Mouse (Mus musculus) neural tube, embryonic 15.5 days (tissue): ENCODE results near the gene Wbp2nl. TPM values are rescaled to one million over a fixed set of nuclear protein-coding genes. Genes with fewer than 3 reads are reported as not detected.

Experiments
- ATAC-seq: fragments of 200-750 bp; cut with Nextera tagmentation; 2 replicates; pipeline ENCODE4 v1.8.0; 2017; ENCODE audit warnings: mild to moderate bottlenecking, moderate TSS enrichment, moderate library complexity; ENCODE audit not compliant: low FRiP score
- H3K27ac ChIP-seq: fragments of 300-500 bp; sonication (generic); replicated peaks from 2 replicates; pipeline ENCODE4 v1.5.1; 2015; ENCODE audit warnings: mild to moderate bottlenecking, inconsistent platforms
- H3K27me3 ChIP-seq: fragments of 300-500 bp; sonication (generic); replicated peaks from 2 replicates; pipeline ENCODE4 v1.6.1; 2015; ENCODE audit warnings: inconsistent platforms
- H3K36me3 ChIP-seq: fragments of 300-500 bp; sonication (generic); 2 replicates; pipeline ENCODE4 v1.6.1; 2015; ENCODE audit warnings: inconsistent platforms
- H3K4me1 ChIP-seq: fragments of 300-500 bp; sonication (generic); 2 replicates; pipeline ENCODE4 v1.6.1; 2015; ENCODE audit warnings: inconsistent platforms
- H3K4me2 ChIP-seq: fragments of 300-500 bp; sonication (generic); 2 replicates; pipeline ENCODE4 v1.6.1; 2015; ENCODE audit warnings: inconsistent platforms, mild to moderate bottlenecking, moderate library complexity
- H3K4me3 ChIP-seq: fragments of 300-500 bp; sonication (generic); replicated peaks from 2 replicates; pipeline ENCODE4 v1.5.1; 2015; ENCODE audit warnings: mild to moderate bottlenecking, inconsistent platforms
- H3K9ac ChIP-seq: fragments of 300-500 bp; sonication (generic); replicated peaks from 2 replicates; pipeline ENCODE4 v1.6.1; 2015; ENCODE audit warnings: mild to moderate bottlenecking, inconsistent platforms
- H3K9me3 ChIP-seq: fragments of 300-500 bp; sonication (generic); replicated peaks from 2 replicates; pipeline ENCODE4 v1.6.1; 2016; ENCODE audit warnings: inconsistent platforms
- WGBS: fragments of 180-500 bp; shearing (Covaris S2); methylation state at CpG from one replicate; pipeline ENCODE4 v1.1.7; 2015; ENCODE audit warnings: mixed read lengths; 5-methylcytosine and 5-hydroxymethylcytosine counted together
- polyA plus RNA-seq: library from polyadenylated mRNA; unstranded; fragments of >200 nt; fragmentation: Nextera tagmentation; extraction: Ambion mirVana; gene quantifications from 2 replicates; pipeline ENCODE4 v1.2.1, GENCODE M21; 2015

Gene Wbp2nl
- polyA plus RNA-seq, 1 experiment from 2014 or later = 0.10 TPM

GRCm38 (mm10) chr15:82322195-82322594 lies 23.4 kb downstream of the Wbp2nl start:
- 71% methylated on average over 8 of the region's 8 CpGs for WGBS
- H3K9ac ChIP-seq = no peak overlapping the region
- no peaks in the 10 kb centered on the region for H3K36me3 ChIP-seq

GRCm38 (mm10) chr15:82325382-82325781 lies 26.6 kb downstream of the Wbp2nl start:
- Histone ChIP-seq H3K4me1 (no peaks in the 10 kb centered on the region), H3K27ac (no peak overlapping the region), H3K4me2 (no peak overlapping the region), H3K9me3 (no peaks in the 10 kb centered on the region), H3K27me3 (no peaks in the 10 kb centered on the region), H3K9ac (no peak overlapping the region), H3K36me3 (peaks cover 10% of the 10 kb centered on the region; the same call in 1 of the 2 replicates), H3K4me3 (no peak overlapping the region)
- 69% methylated on average over 2 of the region's 2 CpGs for WGBS
- no peak for ATAC-seq

More at GRCm38 (mm10) chr15:82322195-82322594, 23.4 kb downstream of the Wbp2nl start:
- H3K4me2 ChIP-seq = no peak overlapping the region
- no peaks in the 10 kb centered on the region for H3K4me1 ChIP-seq
- no peaks in the 10 kb centered on the region for H3K27me3 ChIP-seq
- no peak overlapping the region for H3K27ac ChIP-seq
- ATAC-seq = no peak
- no peak overlapping the region for H3K4me3 ChIP-seq
- H3K9me3 ChIP-seq = no peaks in the 10 kb centered on the region

GRCm38 (mm10) chr15:82335194-82335593 lies 36.4 kb downstream of the Wbp2nl start:
- no peaks in the 10 kb centered on the region for H3K9me3 ChIP-seq
- H3K4me1 ChIP-seq = peaks cover 30% of the 10 kb centered on the region
- H3K36me3 ChIP-seq = peaks cover 29% of the 10 kb centered on the region
- ATAC-seq = no peak
- no peak overlapping the region for H3K4me2 ChIP-seq
- no peak overlapping the region for H3K27ac ChIP-seq
- no peak overlapping the region for H3K4me3 ChIP-seq
- H3K9ac ChIP-seq = no peak overlapping the region
- H3K27me3 ChIP-seq = peaks cover 3% of the 10 kb centered on the region
- WGBS = 98% methylated on average over 4 of the region's 4 CpGs

GRCm38 (mm10) chr15:82336629-82337028 lies 37.9 kb downstream of the Wbp2nl start:
- Histone ChIP-seq H3K4me2 (no peak overlapping the region), H3K9ac (no peak overlapping the region), H3K4me3 (no peak overlapping the region), H3K9me3 (no peaks in the 10 kb centered on the region), H3K36me3 (peaks cover 24% of the 10 kb centered on the region), H3K4me1 (peaks cover 37% of the 10 kb centered on the region), H3K27me3 (peaks cover 14% of the 10 kb centered on the region), H3K27ac (no peak overlapping the region)
- 62% methylated on average over 12 of the region's 12 CpGs for WGBS
- ATAC-seq = no peak

GRCm38 (mm10) chr15:82337875-82338274 lies 39.1 kb downstream of the Wbp2nl start:
- Histone ChIP-seq H3K4me1 (peaks cover 37% of the 10 kb centered on the region), H3K4me3 (peak overlapping the region; percentile 59), H3K9me3 (no peaks in the 10 kb centered on the region), H3K27ac (peak overlapping the region; percentile 63; the same call in 1 of the 2 replicates), H3K9ac (peak overlapping the region; percentile 58; the same call in 1 of the 2 replicates), H3K4me2 (peak overlapping the region; percentile 67), H3K36me3 (peaks cover 19% of the 10 kb centered on the region), H3K27me3 (peaks cover 14% of the 10 kb centered on the region)
- no peak for ATAC-seq
- 39% methylated on average over 4 of the region's 4 CpGs for WGBS

GRCm38 (mm10) chr15:82338593-82339112 lies 39.9 kb downstream of the Wbp2nl start, which contains the start of the genes Naga, Pheta2 and Smdt1:
Gene Naga (minus strand): TSS chr15:82338925.
Gene Pheta2 (plus strand): TSS chr15:82338942.
Gene Smdt1 (plus strand): TSS chr15:82338959.
- Histone ChIP-seq H3K36me3 (peaks cover 19% of the 10 kb centered on the region), H3K9ac (peak within 1 kb of the TSS; percentile 58), H3K9me3 (no peaks in the 10 kb centered on the region), H3K4me3 (peak within 1 kb of the TSS; percentile 59), H3K4me2 (peak within 1 kb of the TSS; percentile 67), H3K4me1 (peaks cover 37% of the 10 kb centered on the region), H3K27ac (peak within 1 kb of the TSS; percentile 63), H3K27me3 (peaks cover 14% of the 10 kb centered on the region)
- peak; percentile 90 for ATAC-seq
- under 1% methylated on average over 41 of the region's 41 CpGs for WGBS

GRCm38 (mm10) chr15:82339150-82339549 lies 40.4 kb downstream of the Wbp2nl start:
- peak overlapping the region; percentile 63; the same call in 1 of the 2 replicates for H3K27ac ChIP-seq

GRCm38 (mm10) chr15:82339634-82340254 lies 41.0 kb downstream of the Wbp2nl start:
- Histone ChIP-seq H3K4me3 (no peak overlapping the region), H3K27ac (no peak overlapping the region), H3K9ac (no peak overlapping the region), H3K36me3 (peaks cover 10% of the 10 kb centered on the region), H3K27me3 (peaks cover 14% of the 10 kb centered on the region), H3K9me3 (no peaks in the 10 kb centered on the region), H3K4me2 (no peak overlapping the region), H3K4me1 (peaks cover 37% of the 10 kb centered on the region)
- no peak for ATAC-seq
- WGBS = 76% methylated on average over 8 of the region's 8 CpGs

More at GRCm38 (mm10) chr15:82339150-82339549, 40.4 kb downstream of the Wbp2nl start:
- 54% methylated on average over 10 of the region's 10 CpGs for WGBS
- Histone ChIP-seq H3K9me3 (no peaks in the 10 kb centered on the region), H3K4me1 (peaks cover 37% of the 10 kb centered on the region), H3K4me3 (peak overlapping the region; percentile 59), H3K36me3 (peaks cover 16% of the 10 kb centered on the region), H3K27me3 (peaks cover 14% of the 10 kb centered on the region), H3K9ac (peak overlapping the region; percentile 58), H3K4me2 (peak overlapping the region; percentile 67)
- ATAC-seq = no peak

GRCm38 (mm10) chr15:82340414-82341035 lies 41.8 kb downstream of the Wbp2nl start:
- H3K4me2 ChIP-seq = peak overlapping the region; percentile 56
- peaks cover 37% of the 10 kb centered on the region for H3K4me1 ChIP-seq
- H3K4me3 ChIP-seq = peak overlapping the region; percentile 34
- 46% methylated on average over 21 of the region's 21 CpGs for WGBS
- H3K36me3 ChIP-seq = peaks cover 5% of the 10 kb centered on the region
- no peak overlapping the region for H3K27ac ChIP-seq
- H3K9me3 ChIP-seq = no peaks in the 10 kb centered on the region
- ATAC-seq = no peak
- peak overlapping the region; percentile 37; the same call in 1 of the 2 replicates for H3K9ac ChIP-seq
- H3K27me3 ChIP-seq = peaks cover 14% of the 10 kb centered on the region

- no peak overlapping the region; the same call in 1 of the 2 replicates for H3K27ac ChIP-seq
- 7% methylated on average over 39 of the region's 40 CpGs for WGBS
Measured at GRCm38 (mm10) chr15:82341036-82341501, 42.3 kb downstream of the Wbp2nl start.

GRCm38 (mm10) chr15:82341675-82342542 lies 43.2 kb downstream of the Wbp2nl start:
- Histone ChIP-seq H3K4me1 (peaks cover 35% of the 10 kb centered on the region), H3K27me3 (peaks cover 14% of the 10 kb centered on the region), H3K4me3 (peak overlapping the region; percentile 34; the same call in 1 of the 2 replicates), H3K27ac (no peak overlapping the region), H3K9ac (no peak overlapping the region; the same call in 1 of the 2 replicates), H3K9me3 (no peaks in the 10 kb centered on the region), H3K36me3 (no peaks in the 10 kb centered on the region), H3K4me2 (peak overlapping the region; percentile 56)
- ATAC-seq = no peak
- 68% methylated on average over 15 of the region's 15 CpGs for WGBS

More at GRCm38 (mm10) chr15:82341036-82341501, 42.3 kb downstream of the Wbp2nl start:
- H3K9me3 ChIP-seq = no peaks in the 10 kb centered on the region
- H3K36me3 ChIP-seq = no peaks in the 10 kb centered on the region
- ATAC-seq = no peak
- peak overlapping the region; percentile 34 for H3K4me3 ChIP-seq
- H3K9ac ChIP-seq = peak overlapping the region; percentile 37
- peak overlapping the region; percentile 56 for H3K4me2 ChIP-seq
- peaks cover 14% of the 10 kb centered on the region for H3K27me3 ChIP-seq
- H3K4me1 ChIP-seq = peaks cover 37% of the 10 kb centered on the region
